Comparison of ENCODE assay signal across 8 mouse cellular contexts in the genomic region with DNA sequence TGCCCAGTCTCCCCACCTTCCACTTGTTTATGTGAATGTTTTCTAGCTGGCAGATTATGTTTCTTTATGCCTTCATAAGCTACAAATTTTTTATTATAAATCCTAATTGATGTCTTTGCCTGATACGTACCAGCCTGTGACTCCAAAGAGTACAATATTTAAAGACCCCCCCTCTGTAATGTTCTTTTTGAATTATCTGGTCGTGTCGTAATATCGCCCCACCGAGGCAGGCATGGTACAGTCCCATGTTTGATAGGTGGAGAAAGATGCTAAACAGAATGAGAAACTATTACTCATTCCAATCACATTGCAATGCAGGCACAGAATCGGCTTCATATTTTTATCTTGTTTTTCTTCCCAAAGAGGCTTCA. TPM values are rescaled to one million over a fixed set of nuclear protein-coding genes. Genes with fewer than 3 reads are reported as not detected.
A peak's percentile ranks its signal among the peaks of the same experiment; 100 is the strongest.
DNase-seq lines count a peak whose midpoint lies in the region; ATAC-seq lines count a peak whose summit lies in the region.

No protein-coding gene starts in this region.

- no peaks in the 10 kb centered on the region for H3K9me3 ChIP-seq in forebrain, embryonic 10.5 days
- no peaks in the 10 kb centered on the region for H3K9me3 ChIP-seq in midbrain, embryonic 12.5 days

- peaks cover 29% of the 10 kb centered on the region for H3K4me1 ChIP-seq in forebrain, embryonic 10.5 days
- H3K4me1 ChIP-seq in midbrain, embryonic 12.5 days = peaks cover 21% of the 10 kb centered on the region

- peak overlapping the region; percentile 99 for H3K27ac ChIP-seq in forebrain, embryonic 10.5 days
- H3K27ac ChIP-seq in midbrain, embryonic 12.5 days (replicated peaks) = peak overlapping the region; percentile 100

- peak overlapping the region; percentile 98 for H3K4me3 ChIP-seq in forebrain, embryonic 10.5 days
- H3K4me3 ChIP-seq in midbrain, embryonic 12.5 days = peak overlapping the region; percentile 98

- ATAC-seq in midbrain, embryonic 12.5 days (ENCODE audit: low FRiP score, low read depth) = peak; percentile 68

- peak overlapping the region; percentile 49 for H3K9ac ChIP-seq in midbrain, embryonic 12.5 days (replicated peaks)

- H3K27me3 ChIP-seq in forebrain, embryonic 10.5 days (ENCODE audit: poor library complexity, severe bottlenecking) = no peaks in the 10 kb centered on the region
- no peaks in the 10 kb centered on the region for H3K27me3 ChIP-seq in midbrain, embryonic 12.5 days

- peak; percentile 20 for DNase-seq in adrenal gland, postnatal 10 days
- DNase-seq in adrenal gland, postnatal 25 days = no peak
- peak; percentile 69 for DNase-seq in right cerebral cortex, adult 18-20 months
- DNase-seq in right cerebral cortex, postnatal 25 days = no peak
- no peak for DNase-seq in forebrain, embryonic 10.5 days (ENCODE audit: extremely low spot score, low spot score)
- peak; percentile 59 to 74 for DNase-seq in layer of hippocampus, postnatal 10 days (ENCODE audit: low spot score in 2 of 2)
- DNase-seq in urinary bladder, postnatal 36 days (ENCODE audit: low spot score in 2 of 2) = no peak

- WGBS in forebrain, embryonic 10.5 days = 7% methylated on average over 6 of the region's 6 CpGs
- WGBS in midbrain, embryonic 12.5 days = 1% methylated on average over 6 of the region's 6 CpGs

- H3K36me3 ChIP-seq in forebrain, embryonic 10.5 days (replicated peaks) = peaks cover 19% of the 10 kb centered on the region
- no peaks in the 10 kb centered on the region for H3K36me3 ChIP-seq in midbrain, embryonic 12.5 days

- peak overlapping the region; percentile 67 for H3K4me2 ChIP-seq in midbrain, embryonic 12.5 days (replicated peaks)

RNA-seq across cellular contexts. Expression of gene Rtn3, which starts 0.4 kb away (rescaled TPM):
- 100 to 1,000 TPM; 128 to 139 TPM for total RNA-seq in adrenal gland, postnatal 10 days (2021)
- 131 TPM in 2 replicates for total RNA-seq in adrenal gland, postnatal 25 days (2021)
- 237 and 242 TPM in 2 replicates for polyA plus RNA-seq in forebrain, embryonic 10.5 days (2016; fragmentation: Nextera tagmentation; extraction: Ambion mirVana)
- 100 to 1,000 TPM; 769 to 828 TPM for total RNA-seq in layer of hippocampus, postnatal 10 days (2021)
- 481 and 529 TPM in 2 replicates for polyA plus RNA-seq in midbrain, embryonic 12.5 days (2016; fragmentation: Nextera tagmentation; extraction: Ambion mirVana)

RNA-seq across cellular contexts. Expression of gene Atl3, which starts 10.3 kb away (rescaled TPM):
- total RNA-seq in adrenal gland, postnatal 10 days (2021) = 100 to 1,000 TPM in 1 of 2 experiments, 10 to 100 TPM in 1; 92.3 to 110 TPM
- total RNA-seq in adrenal gland, postnatal 25 days (2021) = 114 and 171 TPM in 2 replicates
- polyA plus RNA-seq in forebrain, embryonic 10.5 days (2016; fragmentation: Nextera tagmentation; extraction: Ambion mirVana) = 7.3 and 7.8 TPM in 2 replicates
- 10 to 100 TPM; 21.8 to 22.4 TPM for total RNA-seq in layer of hippocampus, postnatal 10 days (2021)
- polyA plus RNA-seq in midbrain, embryonic 12.5 days (2016; fragmentation: Nextera tagmentation; extraction: Ambion mirVana) = 7.5 and 7.6 TPM in 2 replicates

Comparison
In these comparisons a context has a peak if more than half of its experiments do, and no peak if none do; other contexts are left out.
1. DNase-seq: peak in adrenal gland, postnatal 10 days (single experiment), right cerebral cortex, adult 18-20 months (single experiment) and layer of hippocampus, postnatal 10 days (2 of 2); none in adrenal gland, postnatal 25 days (single experiment), right cerebral cortex, postnatal 25 days (single experiment), forebrain, embryonic 10.5 days (single experiment) and urinary bladder, postnatal 36 days (0 of 2).